Mouse (Mus musculus) intestine, embryonic 15.5 days (tissue): ENCODE data around the gene Brca2. TPM values are rescaled to one million over a fixed set of nuclear protein-coding genes. Genes with fewer than 3 reads are reported as not detected.
A peak's percentile ranks its signal among the peaks of the same experiment; 100 is the strongest.

Experiments used
- ATAC-seq: fragments of 200-750 bp; cut with Nextera tagmentation; 2 replicates; pipeline ENCODE4 v1.8.0; 2017; ENCODE audit warnings: moderate TSS enrichment, moderate library complexity
- H3K27ac ChIP-seq: fragments of 300-500 bp; sonication (generic); 2 replicates; pipeline ENCODE4 v1.5.1; 2015; ENCODE audit warnings: mild to moderate bottlenecking, inconsistent platforms
- H3K27me3 ChIP-seq: fragments of 300-500 bp; sonication (generic); replicated peaks from 2 replicates; pipeline ENCODE4 v1.6.1; 2015; ENCODE audit warnings: inconsistent platforms
- H3K36me3 ChIP-seq: fragments of 300-500 bp; sonication (generic); 2 replicates; pipeline ENCODE4 v1.6.1; 2015; ENCODE audit warnings: inconsistent platforms
- H3K4me1 ChIP-seq: fragments of 300-500 bp; sonication (generic); replicated peaks from 2 replicates; pipeline ENCODE4 v1.6.1; 2015; ENCODE audit warnings: inconsistent platforms
- H3K4me2 ChIP-seq: fragments of 300-500 bp; sonication (generic); replicated peaks from 2 replicates; pipeline ENCODE4 v1.6.1; 2015; ENCODE audit warnings: mild to moderate bottlenecking, inconsistent platforms
- H3K4me3 ChIP-seq: fragments of 300-500 bp; sonication (generic); replicated peaks from 2 replicates; pipeline ENCODE4 v1.5.1; 2015; ENCODE audit warnings: inconsistent platforms
- H3K9ac ChIP-seq: fragments of 300-500 bp; sonication (generic); 2 replicates; pipeline ENCODE4 v1.6.1; 2015; ENCODE audit warnings: inconsistent platforms
- H3K9me3 ChIP-seq: fragments of 300-500 bp; sonication (generic); 2 replicates; pipeline ENCODE4 v1.6.1; 2016; ENCODE audit warnings: inconsistent platforms
- WGBS: fragments of 180-500 bp; shearing (Covaris S2); methylation state at CpG from one replicate; pipeline ENCODE4 v1.1.7; 2015; 5-methylcytosine and 5-hydroxymethylcytosine counted together
- polyA plus RNA-seq: library from polyadenylated mRNA; unstranded; fragments of >200 nt; fragmentation: Nextera tagmentation; extraction: Ambion mirVana; gene quantifications from 2 replicates; pipeline ENCODE4 v1.2.1, GENCODE M21; 2015

Brca2 gene
- polyA plus RNA-seq, 1 experiment from 2014 or later = 20.0 TPM

GRCm38 (mm10) chr5:150519551-150519950 lies 2.9 kb upstream of the Brca2 start:
- no peak overlapping the region for H3K4me3 ChIP-seq
- no peak overlapping the region for H3K27ac ChIP-seq
- H3K9me3 ChIP-seq = no peaks in the 10 kb centered on the region
- no peaks in the 10 kb centered on the region for H3K36me3 ChIP-seq
- H3K4me1 ChIP-seq = peaks cover 5% of the 10 kb centered on the region; the same call in 1 of the 2 replicates
- H3K27me3 ChIP-seq = no peaks in the 10 kb centered on the region
- no peak overlapping the region for H3K9ac ChIP-seq
- WGBS = 93% methylated on average over 1 of the region's 1 CpGs
- no peak overlapping the region for H3K4me2 ChIP-seq
- ATAC-seq = no peak

- Histone ChIP-seq H3K27me3 (no peaks in the 10 kb centered on the region), H3K4me1 (peaks cover 5% of the 10 kb centered on the region; the same call in 1 of the 2 replicates), H3K9ac (peak overlapping the region; percentile 83), H3K36me3 (no peaks in the 10 kb centered on the region), H3K27ac (peak overlapping the region; percentile 85), H3K9me3 (no peaks in the 10 kb centered on the region), H3K4me3 (peak overlapping the region; percentile 76), H3K4me2 (peak overlapping the region; percentile 68)
- ATAC-seq = peak; percentile 63; the same call in 1 of the 2 replicates
- 6% methylated on average over 11 of the region's 11 CpGs for WGBS
These were observed 421 bp downstream of the Brca2 start for GRCm38 (mm10) chr5:150522867-150523234.

- 82% methylated on average over 2 of the region's 2 CpGs for WGBS
- no peak overlapping the region for H3K27ac ChIP-seq
- H3K36me3 ChIP-seq = no peaks in the 10 kb centered on the region
- H3K9me3 ChIP-seq = no peaks in the 10 kb centered on the region
- peaks cover 5% of the 10 kb centered on the region; the same call in 1 of the 2 replicates for H3K4me1 ChIP-seq
- no peak for ATAC-seq
- H3K4me3 ChIP-seq = no peak overlapping the region
- H3K9ac ChIP-seq = no peak overlapping the region
- no peak overlapping the region for H3K4me2 ChIP-seq
- no peaks in the 10 kb centered on the region for H3K27me3 ChIP-seq
These were observed 2.8 kb downstream of the Brca2 start for GRCm38 (mm10) chr5:150525239-150525638.

- no peak overlapping the region for H3K4me2 ChIP-seq
- H3K27ac ChIP-seq = no peak overlapping the region
- H3K4me3 ChIP-seq = no peak overlapping the region
- H3K9ac ChIP-seq = no peak overlapping the region
- no peaks in the 10 kb centered on the region for H3K27me3 ChIP-seq
- WGBS = 98% methylated on average over 1 of the region's 1 CpGs
- peaks cover 12% of the 10 kb centered on the region for H3K36me3 ChIP-seq
- ATAC-seq = no peak
- no peaks in the 10 kb centered on the region for H3K4me1 ChIP-seq
- H3K9me3 ChIP-seq = no peaks in the 10 kb centered on the region
These were observed 18.9 kb downstream of the Brca2 start for GRCm38 (mm10) chr5:150541302-150541701.

- H3K36me3 ChIP-seq = peaks cover 8% of the 10 kb centered on the region
- no peak overlapping the region for H3K27ac ChIP-seq
- no peak overlapping the region for H3K4me3 ChIP-seq
- no peaks in the 10 kb centered on the region for H3K27me3 ChIP-seq
- no peaks in the 10 kb centered on the region for H3K9me3 ChIP-seq
- no peaks in the 10 kb centered on the region for H3K4me1 ChIP-seq
- no peak overlapping the region for H3K9ac ChIP-seq
- no peak for ATAC-seq
- 90% methylated on average over 2 of the region's 2 CpGs for WGBS
- no peak overlapping the region for H3K4me2 ChIP-seq
These were observed 20.8 kb downstream of the Brca2 start for GRCm38 (mm10) chr5:150543184-150543583.

GRCm38 (mm10) chr5:150551637-150552036 lies 29.2 kb downstream of the Brca2 start:
- no peaks in the 10 kb centered on the region for H3K36me3 ChIP-seq
- WGBS = 50% methylated on average over 3 of the region's 3 CpGs

GRCm38 (mm10) chr5:150559519-150560103 lies 37.2 kb downstream of the Brca2 start:
- 89% methylated on average over 6 of the region's 6 CpGs for WGBS
- H3K36me3 ChIP-seq = peaks cover 8% of the 10 kb centered on the region; the same call in 1 of the 2 replicates

More at GRCm38 (mm10) chr5:150551637-150552036, 29.2 kb downstream of the Brca2 start:
- Histone ChIP-seq H3K27me3 (no peaks in the 10 kb centered on the region), H3K4me2 (no peak overlapping the region), H3K27ac (no peak overlapping the region), H3K4me1 (no peaks in the 10 kb centered on the region), H3K4me3 (no peak overlapping the region), H3K9ac (no peak overlapping the region), H3K9me3 (no peaks in the 10 kb centered on the region)
- ATAC-seq = no peak

GRCm38 (mm10) chr5:150560851-150561250 lies 38.4 kb downstream of the Brca2 start:
- no peak overlapping the region for H3K4me3 ChIP-seq
- peaks cover 8% of the 10 kb centered on the region; the same call in 1 of the 2 replicates for H3K36me3 ChIP-seq
- ATAC-seq = no peak
- H3K4me2 ChIP-seq = no peak overlapping the region
- H3K9me3 ChIP-seq = no peaks in the 10 kb centered on the region
- H3K27ac ChIP-seq = no peak overlapping the region
- no peaks in the 10 kb centered on the region for H3K27me3 ChIP-seq
- H3K9ac ChIP-seq = no peak overlapping the region
- H3K4me1 ChIP-seq = no peaks in the 10 kb centered on the region
- WGBS = 95% methylated on average over 5 of the region's 5 CpGs

More at GRCm38 (mm10) chr5:150559519-150560103, 37.2 kb downstream of the Brca2 start:
- Histone ChIP-seq H3K27me3 (no peaks in the 10 kb centered on the region), H3K4me3 (no peak overlapping the region), H3K27ac (no peak overlapping the region), H3K9me3 (no peaks in the 10 kb centered on the region), H3K9ac (no peak overlapping the region), H3K4me1 (no peaks in the 10 kb centered on the region), H3K4me2 (no peak overlapping the region)
- ATAC-seq = no peak

- H3K4me3 ChIP-seq = no peak overlapping the region
- no peaks in the 10 kb centered on the region for H3K9me3 ChIP-seq
- peak; percentile 91 for ATAC-seq
- no peaks in the 10 kb centered on the region for H3K4me1 ChIP-seq
- no peak overlapping the region for H3K4me2 ChIP-seq
- H3K9ac ChIP-seq = no peak overlapping the region
- no peaks in the 10 kb centered on the region for H3K27me3 ChIP-seq
- H3K27ac ChIP-seq = peak overlapping the region; percentile 49
- H3K36me3 ChIP-seq = peaks cover 8% of the 10 kb centered on the region; the same call in 1 of the 2 replicates
These were observed 38.9 kb downstream of the Brca2 start for GRCm38 (mm10) chr5:150561376-150561775.

- peaks cover 8% of the 10 kb centered on the region; the same call in 1 of the 2 replicates for H3K36me3 ChIP-seq
These were observed 39.4 kb downstream of the Brca2 start for GRCm38 (mm10) chr5:150561783-150562182.

GRCm38 (mm10) chr5:150564426-150564825 lies 42.0 kb downstream of the Brca2 start:
- H3K4me3 ChIP-seq = no peak overlapping the region
- no peak for ATAC-seq
- no peak overlapping the region for H3K9ac ChIP-seq
- peaks cover 7% of the 10 kb centered on the region for H3K36me3 ChIP-seq
- H3K4me1 ChIP-seq = no peaks in the 10 kb centered on the region
- no peak overlapping the region for H3K27ac ChIP-seq
- H3K27me3 ChIP-seq = no peaks in the 10 kb centered on the region
- H3K4me2 ChIP-seq = no peak overlapping the region
- no peaks in the 10 kb centered on the region for H3K9me3 ChIP-seq
- WGBS = 92% methylated on average over 6 of the region's 6 CpGs

More at GRCm38 (mm10) chr5:150561783-150562182, 39.4 kb downstream of the Brca2 start:
- Histone ChIP-seq H3K9ac (no peak overlapping the region), H3K4me3 (no peak overlapping the region), H3K4me1 (no peaks in the 10 kb centered on the region), H3K9me3 (no peaks in the 10 kb centered on the region), H3K27me3 (no peaks in the 10 kb centered on the region), H3K4me2 (no peak overlapping the region), H3K27ac (peak overlapping the region; percentile 49)
- ATAC-seq = peak; percentile 88
- WGBS = 80% methylated on average over 5 of the region's 5 CpGs

GRCm38 (mm10) chr5:150566226-150566625 lies 43.8 kb downstream of the Brca2 start:
- peaks cover 7% of the 10 kb centered on the region for H3K36me3 ChIP-seq
- no peak overlapping the region for H3K9ac ChIP-seq
- H3K4me1 ChIP-seq = no peaks in the 10 kb centered on the region
- H3K27me3 ChIP-seq = no peaks in the 10 kb centered on the region
- WGBS = 60% methylated on average over 3 of the region's 3 CpGs
- H3K4me3 ChIP-seq = no peak overlapping the region
- no peaks in the 10 kb centered on the region for H3K9me3 ChIP-seq
- no peak for ATAC-seq
- H3K4me2 ChIP-seq = no peak overlapping the region
- no peak overlapping the region for H3K27ac ChIP-seq

GRCm38 (mm10) chr5:150566971-150567370 lies 44.5 kb downstream of the Brca2 start:
- Histone ChIP-seq H3K9ac (no peak overlapping the region), H3K4me2 (no peak overlapping the region), H3K9me3 (no peaks in the 10 kb centered on the region), H3K36me3 (peaks cover 4% of the 10 kb centered on the region), H3K4me1 (no peaks in the 10 kb centered on the region), H3K27me3 (no peaks in the 10 kb centered on the region), H3K4me3 (no peak overlapping the region), H3K27ac (no peak overlapping the region)
- 92% methylated on average over 5 of the region's 5 CpGs for WGBS
- ATAC-seq = no peak
